Mouse (Mus musculus): ENCODE results near the gene Dpm3. TPM values are rescaled to one million over a fixed set of nuclear protein-coding genes. Genes with fewer than 3 reads are reported as not detected.

The Dpm3 gene
- 148 and 182 TPM in 2 replicates for polyA plus RNA-seq (2015; fragmentation: Nextera tagmentation; extraction: Ambion mirVana)

- Histone ChIP-seq H3K9ac (ENCODE audit: low read depth, low read length) (no peak within 1 kb of the TSS), H3K4me3 (replicated peaks; ENCODE audit: low read depth, low read length) (no peak within 1 kb of the TSS), H3K4me2 (ENCODE audit: low read length) (no peak within 1 kb of the TSS), H3K27ac (no peak within 1 kb of the TSS), H3K36me3 (ENCODE audit: insufficient read depth, low read length) (no peaks in the 10 kb centered on the region), H3K4me1 (replicated peaks; ENCODE audit: insufficient read depth, low read length) (no peaks in the 10 kb centered on the region), H3K9me3 (replicated peaks; ENCODE audit: low read length) (no peaks in the 10 kb centered on the region), H3K27me3 (ENCODE audit: insufficient read depth, low read length) (no peaks in the 10 kb centered on the region)
- WGBS, result 35% methylated on average over 7 of the region's 7 CpGs
- DNase-seq (ENCODE audit: low spot score) (no peak), ATAC-seq (replicated peaks; ENCODE audit: low FRiP score, low read depth) (no peak)
- TF ChIP-seq CTCF (IDR thresholded peaks at IDR 0.05; ENCODE audit: low read depth), result no peak
Observed at GRCm38 (mm10) chr3:89259076-89259475, at the start of gene Dpm3. TSS of gene Dpm3 (plus strand) at chr3:89259358.

- DNase-seq (ENCODE audit: low spot score) (no peak), ATAC-seq (replicated peaks; ENCODE audit: low FRiP score, low read depth) (no peak)
- H3K4me1 ChIP-seq (replicated peaks; ENCODE audit: insufficient read depth, low read length), result peaks cover 9% of the 10 kb centered on the region; the same call in 1 of the 2 replicates
- no peak for TF ChIP-seq CTCF (IDR thresholded peaks at IDR 0.05; ENCODE audit: low read depth)
- peaks cover 44% of the 10 kb centered on the region for H3K36me3 ChIP-seq (ENCODE audit: insufficient read depth, low read length)
- no peak overlapping the region for H3K4me3 ChIP-seq (replicated peaks; ENCODE audit: low read depth, low read length)
- 95% methylated on average over 7 of the region's 7 CpGs for WGBS
- H3K27ac ChIP-seq, result 0 out of 2 replicates have a peak overlapping the region, but pooled peaks have one; percentile 42
- H3K27me3 ChIP-seq (ENCODE audit: insufficient read depth, low read length), result no peaks in the 10 kb centered on the region
- no peak overlapping the region for H3K9ac ChIP-seq (ENCODE audit: low read depth, low read length)
- H3K4me2 ChIP-seq (ENCODE audit: low read length), result no peak overlapping the region
- no peaks in the 10 kb centered on the region for H3K9me3 ChIP-seq (replicated peaks; ENCODE audit: low read length)
Observed at GRCm38 (mm10) chr3:89209731-89210130, 49.4 kb upstream of the Dpm3 start.

GRCm38 (mm10) chr3:89210162-89210561 is 49.0 kb upstream of the Dpm3 start:
- Histone ChIP-seq H3K27ac (0 out of 2 replicates have a peak overlapping the region, but pooled peaks have one; percentile 42), H3K4me3 (replicated peaks; ENCODE audit: low read depth, low read length) (no peak overlapping the region), H3K9ac (ENCODE audit: low read depth, low read length) (no peak overlapping the region), H3K36me3 (ENCODE audit: insufficient read depth, low read length) (peaks cover 42% of the 10 kb centered on the region), H3K9me3 (replicated peaks; ENCODE audit: low read length) (no peaks in the 10 kb centered on the region), H3K4me2 (ENCODE audit: low read length) (no peak overlapping the region), H3K4me1 (replicated peaks; ENCODE audit: insufficient read depth, low read length) (peaks cover 13% of the 10 kb centered on the region), H3K27me3 (ENCODE audit: insufficient read depth, low read length) (no peaks in the 10 kb centered on the region)
- ATAC-seq (replicated peaks; ENCODE audit: low FRiP score, low read depth), result no peak
- peak; percentile 44 for DNase-seq (ENCODE audit: low spot score)
- WGBS, result 60% methylated on average over 13 of the region's 13 CpGs
- TF ChIP-seq CTCF (IDR thresholded peaks at IDR 0.05; ENCODE audit: low read depth), result no peak

- Histone ChIP-seq H3K4me3 (replicated peaks; ENCODE audit: low read depth, low read length) (no peak overlapping the region), H3K9ac (ENCODE audit: low read depth, low read length) (no peak overlapping the region), H3K4me1 (replicated peaks; ENCODE audit: insufficient read depth, low read length) (peaks cover 15% of the 10 kb centered on the region), H3K27ac (no peak overlapping the region; the same call in 1 of the 2 replicates), H3K4me2 (ENCODE audit: low read length) (no peak overlapping the region), H3K27me3 (ENCODE audit: insufficient read depth, low read length) (no peaks in the 10 kb centered on the region), H3K9me3 (replicated peaks; ENCODE audit: low read length) (no peaks in the 10 kb centered on the region), H3K36me3 (ENCODE audit: insufficient read depth, low read length) (peaks cover 40% of the 10 kb centered on the region)
- no peak for TF ChIP-seq CTCF (IDR thresholded peaks at IDR 0.05; ENCODE audit: low read depth)
- 56% methylated on average over 7 of the region's 7 CpGs for WGBS
- ATAC-seq (replicated peaks; ENCODE audit: low FRiP score, low read depth), result no peak
- DNase-seq (ENCODE audit: low spot score), result no peak
Observed at GRCm38 (mm10) chr3:89210731-89211130, 48.4 kb upstream of the Dpm3 start.

GRCm38 (mm10) chr3:89213803-89214530 is 45.2 kb upstream of the Dpm3 start:
- no peak for TF ChIP-seq CTCF (IDR thresholded peaks at IDR 0.05; ENCODE audit: low read depth)
- H3K36me3 ChIP-seq (ENCODE audit: insufficient read depth, low read length), result peaks cover 12% of the 10 kb centered on the region; the same call in 1 of the 2 replicates
- under 1% methylated on average over 69 of the region's 69 CpGs for whole genome bisulfite sequencing

GRCm38 (mm10) chr3:89214681-89215411 is 44.3 kb upstream of the Dpm3 start, which contains the start of gene Thbs3:
TSS of gene Thbs3 (plus strand) at chr3:89215180.
- Histone ChIP-seq H3K4me1 (replicated peaks; ENCODE audit: insufficient read depth, low read length) (peaks cover 15% of the 10 kb centered on the region), H3K27me3 (ENCODE audit: insufficient read depth, low read length) (no peaks in the 10 kb centered on the region), H3K4me2 (ENCODE audit: low read length) (peak within 1 kb of the TSS; percentile 77), H3K9ac (ENCODE audit: low read depth, low read length) (peak within 1 kb of the TSS; percentile 77), H3K9me3 (replicated peaks; ENCODE audit: low read length) (no peaks in the 10 kb centered on the region), H3K4me3 (replicated peaks; ENCODE audit: low read depth, low read length) (peak within 1 kb of the TSS; percentile 66), H3K27ac (peak within 1 kb of the TSS; percentile 90), H3K36me3 (ENCODE audit: insufficient read depth, low read length) (peaks cover 3% of the 10 kb centered on the region; the same call in 1 of the 2 replicates)
- no peak for ATAC-seq (replicated peaks; ENCODE audit: low FRiP score, low read depth)
- 2% methylated on average over 16 of the region's 19 CpGs for WGBS
- no peak for TF ChIP-seq CTCF (IDR thresholded peaks at IDR 0.05; ENCODE audit: low read depth)
- no peak for DNase-seq (ENCODE audit: low spot score)

More at GRCm38 (mm10) chr3:89213803-89214530, 45.2 kb upstream of the Dpm3 start:
- H3K27me3 ChIP-seq (ENCODE audit: insufficient read depth, low read length), result no peaks in the 10 kb centered on the region
- H3K4me1 ChIP-seq (replicated peaks; ENCODE audit: insufficient read depth, low read length), result peaks cover 15% of the 10 kb centered on the region
- peak; percentile 98 for DNase-seq (ENCODE audit: low spot score)
- peak overlapping the region; percentile 90 for H3K27ac ChIP-seq
- H3K4me3 ChIP-seq (replicated peaks; ENCODE audit: low read depth, low read length), result peak overlapping the region; percentile 66
- H3K9me3 ChIP-seq (replicated peaks; ENCODE audit: low read length), result no peaks in the 10 kb centered on the region
- peak overlapping the region; percentile 77 for H3K9ac ChIP-seq (ENCODE audit: low read depth, low read length)
- ATAC-seq (replicated peaks; ENCODE audit: low FRiP score, low read depth), result peak; percentile 90
- H3K4me2 ChIP-seq (ENCODE audit: low read length), result peak overlapping the region; percentile 77
